Mouse (Mus musculus): ENCODE data around the gene Syngap1. TPM values are rescaled to one million over a fixed set of nuclear protein-coding genes. Genes with fewer than 3 reads are reported as not detected.

The Syngap1 gene
- polyA plus RNA-seq, 1 experiment from 2014 or later, result 0.78 TPM

DNA sequence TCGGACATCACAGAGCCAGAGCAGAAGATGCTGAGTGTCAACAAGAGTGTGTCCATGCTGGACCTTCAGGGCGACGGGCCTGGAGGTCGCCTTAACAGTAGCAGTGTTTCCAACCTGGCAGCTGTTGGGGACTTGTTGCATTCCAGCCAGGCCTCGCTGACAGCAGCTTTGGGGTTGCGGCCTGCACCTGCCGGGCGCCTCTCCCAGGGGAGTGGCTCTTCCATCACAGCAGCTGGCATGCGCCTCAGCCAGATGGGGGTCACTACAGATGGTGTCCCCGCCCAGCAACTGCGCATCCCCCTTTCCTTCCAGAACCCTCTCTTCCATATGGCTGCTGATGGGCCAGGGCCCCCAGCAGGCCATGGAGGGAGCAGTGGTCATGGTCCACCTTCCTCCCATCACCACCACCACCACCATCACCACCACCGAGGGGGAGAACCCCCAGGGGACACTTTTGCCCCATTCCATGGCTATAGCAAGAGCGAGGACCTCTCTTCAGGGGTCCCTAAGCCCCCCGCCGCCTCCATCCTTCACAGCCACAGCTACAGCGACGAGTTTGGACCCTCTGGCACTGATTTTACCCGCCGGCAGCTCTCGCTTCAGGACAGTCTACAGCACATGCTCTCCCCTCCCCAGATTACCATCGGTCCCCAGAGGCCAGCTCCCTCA, 20.7 kb downstream of the Syngap1 start:
- TF ChIP-seq CTCF (IDR thresholded peaks at IDR 0.05; ENCODE audit: low read depth), result no peak
- Histone ChIP-seq H3K4me1 (replicated peaks; ENCODE audit: insufficient read depth, low read length) (no peaks in the 10 kb centered on the region), H3K36me3 (ENCODE audit: insufficient read depth, low read length) (peaks cover 57% of the 10 kb centered on the region), H3K27ac (no peak overlapping the region), H3K9ac (ENCODE audit: low read depth, low read length) (no peak overlapping the region), H3K27me3 (ENCODE audit: insufficient read depth, low read length) (no peaks in the 10 kb centered on the region), H3K4me2 (ENCODE audit: low read length) (no peak overlapping the region), H3K4me3 (replicated peaks; ENCODE audit: low read depth, low read length) (no peak overlapping the region), H3K9me3 (replicated peaks; ENCODE audit: low read length) (no peaks in the 10 kb centered on the region)
- WGBS, result 94% methylated on average over 21 of the region's 21 CpGs
- DNase-seq (ENCODE audit: low spot score), result no peak
- ATAC-seq (replicated peaks; ENCODE audit: low FRiP score, low read depth), result no peak

DNA sequence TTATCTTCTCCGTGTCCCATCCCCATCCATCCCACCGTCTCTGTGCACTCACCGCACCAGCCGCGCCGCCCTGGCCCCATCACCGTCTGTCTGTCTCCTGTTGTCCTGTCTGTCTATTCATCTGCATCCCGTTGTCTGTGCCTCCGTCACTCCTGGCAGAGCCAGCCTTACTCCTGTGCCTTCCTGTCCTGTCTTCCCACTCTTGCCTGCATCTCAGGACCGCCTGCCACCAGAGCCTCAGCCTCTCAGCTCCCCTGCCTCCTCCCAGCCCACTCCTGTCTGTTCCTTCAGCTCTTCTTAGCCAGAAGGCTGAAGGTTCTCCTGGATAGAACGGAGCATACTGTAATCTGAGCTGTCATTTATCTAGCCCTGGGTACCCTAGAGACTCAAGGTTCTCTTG, 25.9 kb downstream of the Syngap1 start:
- 87% methylated on average over 11 of the region's 11 CpGs for WGBS

DNA sequence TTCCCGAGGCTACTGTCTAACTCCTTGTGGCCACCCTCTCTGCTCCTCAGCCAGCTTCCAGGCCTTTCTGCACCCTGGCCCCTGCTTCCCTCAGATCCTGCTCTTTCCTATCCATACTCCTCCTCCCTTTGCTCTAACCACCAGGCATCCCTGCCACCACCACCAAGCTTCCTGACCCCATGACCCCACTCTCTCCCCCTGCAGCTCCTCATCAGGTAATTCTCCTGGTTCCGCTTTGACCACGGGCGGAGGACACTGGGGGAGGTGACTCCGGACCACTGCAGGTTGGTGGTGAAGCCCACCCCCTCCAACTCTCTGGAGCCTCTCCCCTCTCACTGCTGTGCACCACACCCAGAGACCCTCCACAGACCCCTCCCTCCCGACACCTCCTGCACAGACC, 26.4 kb downstream of the Syngap1 start:
- Histone ChIP-seq H3K9ac (ENCODE audit: low read depth, low read length) (no peak overlapping the region), H3K27ac (no peak overlapping the region), H3K27me3 (ENCODE audit: insufficient read depth, low read length) (no peaks in the 10 kb centered on the region), H3K9me3 (replicated peaks; ENCODE audit: low read length) (no peaks in the 10 kb centered on the region), H3K4me1 (replicated peaks; ENCODE audit: insufficient read depth, low read length) (peaks cover 9% of the 10 kb centered on the region; the same call in 1 of the 2 replicates), H3K36me3 (ENCODE audit: insufficient read depth, low read length) (peaks cover 14% of the 10 kb centered on the region; the same call in 1 of the 2 replicates), H3K4me2 (ENCODE audit: low read length) (no peak overlapping the region), H3K4me3 (replicated peaks; ENCODE audit: low read depth, low read length) (no peak overlapping the region)
- ATAC-seq (replicated peaks; ENCODE audit: low FRiP score, low read depth), result no peak
- no peak for DNase-seq (ENCODE audit: low spot score)
- TF ChIP-seq CTCF (IDR thresholded peaks at IDR 0.05; ENCODE audit: low read depth), result no peak
- 88% methylated on average over 6 of the region's 6 CpGs for WGBS

More for the DNA sequence above, 25.9 kb downstream of the Syngap1 start:
- no peak for DNase-seq (ENCODE audit: low spot score)
- Histone ChIP-seq H3K36me3 (ENCODE audit: insufficient read depth, low read length) (peaks cover 18% of the 10 kb centered on the region; the same call in 1 of the 2 replicates), H3K9me3 (replicated peaks; ENCODE audit: low read length) (no peaks in the 10 kb centered on the region), H3K4me3 (replicated peaks; ENCODE audit: low read depth, low read length) (no peak overlapping the region), H3K27me3 (ENCODE audit: insufficient read depth, low read length) (no peaks in the 10 kb centered on the region), H3K27ac (no peak overlapping the region), H3K9ac (ENCODE audit: low read depth, low read length) (no peak overlapping the region), H3K4me2 (ENCODE audit: low read length) (no peak overlapping the region), H3K4me1 (replicated peaks; ENCODE audit: insufficient read depth, low read length) (peaks cover 8% of the 10 kb centered on the region; the same call in 1 of the 2 replicates)
- no peak for ATAC-seq (replicated peaks; ENCODE audit: low FRiP score, low read depth)
- no peak for TF ChIP-seq CTCF (IDR thresholded peaks at IDR 0.05; ENCODE audit: low read depth)

DNA sequence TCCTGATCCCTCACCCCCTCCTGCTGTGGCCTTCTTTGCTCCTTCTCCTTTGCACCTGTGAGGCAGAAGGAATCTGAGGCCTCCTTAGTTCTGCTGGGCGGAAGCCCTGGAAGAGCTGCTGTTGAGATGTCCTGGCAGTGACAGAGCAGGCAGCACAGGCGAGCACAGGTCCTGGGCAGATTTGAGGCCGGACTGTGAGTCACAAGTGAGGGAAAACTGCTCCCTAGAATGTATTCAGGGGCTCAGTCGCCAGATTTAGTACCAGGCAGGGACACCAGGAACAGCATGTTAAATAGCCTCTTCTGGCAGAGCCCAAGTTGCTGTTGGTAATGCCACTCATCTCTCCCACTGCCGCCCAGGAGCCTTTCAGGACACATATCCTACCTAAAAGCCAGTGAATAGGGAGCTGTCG, 27.2 kb downstream of the Syngap1 start:
- ATAC-seq (replicated peaks; ENCODE audit: low FRiP score, low read depth) (no peak), DNase-seq (ENCODE audit: low spot score) (no peak)
- H3K4me3 ChIP-seq (replicated peaks; ENCODE audit: low read depth, low read length), result no peak overlapping the region
- TF ChIP-seq CTCF (IDR thresholded peaks at IDR 0.05; ENCODE audit: low read depth), result no peak
- no peak overlapping the region for H3K9ac ChIP-seq (ENCODE audit: low read depth, low read length)
- H3K27me3 ChIP-seq (ENCODE audit: insufficient read depth, low read length), result no peaks in the 10 kb centered on the region
- 85% methylated on average over 6 of the region's 6 CpGs for WGBS
- no peak overlapping the region for H3K27ac ChIP-seq
- H3K4me1 ChIP-seq (replicated peaks; ENCODE audit: insufficient read depth, low read length), result peaks cover 9% of the 10 kb centered on the region; the same call in 1 of the 2 replicates
- peaks cover 9% of the 10 kb centered on the region; the same call in 1 of the 2 replicates for H3K36me3 ChIP-seq (ENCODE audit: insufficient read depth, low read length)
- no peak overlapping the region for H3K4me2 ChIP-seq (ENCODE audit: low read length)
- no peaks in the 10 kb centered on the region for H3K9me3 ChIP-seq (replicated peaks; ENCODE audit: low read length)

DNA sequence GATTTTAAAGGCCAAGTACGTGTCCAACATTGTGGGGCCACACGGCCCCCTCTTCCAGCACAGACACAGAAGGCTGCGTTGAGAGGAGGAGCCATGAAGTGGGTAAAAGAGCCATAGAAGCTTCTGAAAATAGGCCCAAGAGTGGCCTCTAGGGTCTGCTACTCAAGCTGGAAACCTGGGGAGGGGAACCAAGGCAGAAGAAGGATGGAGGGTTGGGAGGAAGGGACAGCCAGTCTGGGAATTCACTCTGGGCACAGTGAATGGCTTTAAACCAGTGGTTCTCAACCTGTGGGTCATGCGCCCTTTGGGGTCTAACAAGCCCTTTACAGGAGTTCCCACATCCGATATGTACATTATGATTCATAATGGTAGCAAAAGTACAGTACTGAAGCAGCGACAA, 28.2 kb downstream of the Syngap1 start:
- peaks cover 17% of the 10 kb centered on the region for H3K4me1 ChIP-seq (replicated peaks; ENCODE audit: insufficient read depth, low read length)
- no peak for ATAC-seq (replicated peaks; ENCODE audit: low FRiP score, low read depth)
- H3K27me3 ChIP-seq (ENCODE audit: insufficient read depth, low read length), result no peaks in the 10 kb centered on the region
- DNase-seq (ENCODE audit: low spot score), result no peak
- H3K27ac ChIP-seq, result no peak overlapping the region
- 85% methylated on average over 6 of the region's 6 CpGs for WGBS
- no peaks in the 10 kb centered on the region for H3K9me3 ChIP-seq (replicated peaks; ENCODE audit: low read length)
- no peak for TF ChIP-seq CTCF (IDR thresholded peaks at IDR 0.05; ENCODE audit: low read depth)
- H3K9ac ChIP-seq (ENCODE audit: low read depth, low read length), result no peak overlapping the region
- no peak overlapping the region for H3K4me2 ChIP-seq (ENCODE audit: low read length)
- H3K36me3 ChIP-seq (ENCODE audit: insufficient read depth, low read length), result peaks cover 9% of the 10 kb centered on the region; the same call in 1 of the 2 replicates
- no peak overlapping the region for H3K4me3 ChIP-seq (replicated peaks; ENCODE audit: low read depth, low read length)

DNA sequence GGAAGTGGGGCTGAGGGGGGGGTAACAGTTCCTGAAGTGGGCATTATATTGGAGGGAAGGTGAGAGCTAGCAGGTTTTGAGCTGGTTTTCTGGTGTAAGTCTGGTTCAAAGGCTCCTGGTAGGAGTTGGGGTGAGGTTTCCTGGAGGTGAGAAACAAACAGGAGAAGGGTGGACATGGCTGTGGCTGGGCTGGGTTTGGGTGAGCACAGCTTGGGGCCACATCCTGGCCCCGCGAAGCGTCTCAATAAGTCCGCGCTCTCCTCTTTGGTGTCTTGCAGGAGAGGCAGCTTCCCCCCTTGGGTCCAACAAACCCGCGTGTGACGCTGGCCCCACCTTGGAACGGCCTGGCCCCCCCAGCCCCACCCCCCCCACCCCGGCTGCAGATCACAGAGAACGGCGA, 29.2 kb downstream of the Syngap1 start:
- WGBS, result 86% methylated on average over 12 of the region's 12 CpGs
- DNase-seq (ENCODE audit: low spot score) (no peak), ATAC-seq (replicated peaks; ENCODE audit: low FRiP score, low read depth) (no peak)
- TF ChIP-seq CTCF (IDR thresholded peaks at IDR 0.05; ENCODE audit: low read depth), result no peak
- peaks cover 17% of the 10 kb centered on the region for H3K4me1 ChIP-seq (replicated peaks; ENCODE audit: insufficient read depth, low read length)
- H3K27me3 ChIP-seq (ENCODE audit: insufficient read depth, low read length), result no peaks in the 10 kb centered on the region
- H3K9me3 ChIP-seq (replicated peaks; ENCODE audit: low read length), result no peaks in the 10 kb centered on the region
- no peak overlapping the region for H3K4me2 ChIP-seq (ENCODE audit: low read length)
- no peak overlapping the region for H3K4me3 ChIP-seq (replicated peaks; ENCODE audit: low read depth, low read length)
- no peak overlapping the region for H3K27ac ChIP-seq
- 0 out of 2 replicates have a peak, but pooled peaks cover 4% of the 10 kb centered on the region for H3K36me3 ChIP-seq (ENCODE audit: insufficient read depth, low read length)
- H3K9ac ChIP-seq (ENCODE audit: low read depth, low read length), result no peak overlapping the region

Data from kidney, postnatal 0 days (tissue).